Mouse (Mus musculus) liver, adult 2 months (tissue): ENCODE results near the gene Olfr1417. TPM values are rescaled to one million over a fixed set of nuclear protein-coding genes. Genes with fewer than 3 reads are reported as not detected.

ENCODE experiments used
- DNase-seq: peaks from one replicate; pipeline ENCODE4 v3.0.0-alpha.2; 2011; ENCODE audit warnings: low read depth, low spot score; ENCODE audit errors: extremely low read depth
- H3K27ac ChIP-seq: fragments of 200-500 bp; replicated peaks from 2 replicates; pipeline ENCODE4 v1.5.1; 2012; ENCODE audit warnings: low read depth, mild to moderate bottlenecking, control low read depth, inconsistent platforms, low read length; ENCODE audit not compliant: insufficient read depth
- H3K27me3 ChIP-seq: fragments of 200-500 bp; 2 replicates; pipeline ENCODE4 v1.6.1; 2012; ENCODE audit warnings: mild to moderate bottlenecking, moderate library complexity, low read length, inconsistent platforms; ENCODE audit not compliant: control insufficient read depth, insufficient read depth
- H3K36me3 ChIP-seq: fragments of 200-500 bp; 2 replicates; pipeline ENCODE4 v1.6.1; 2012; ENCODE audit warnings: low read length, inconsistent platforms; ENCODE audit not compliant: control insufficient read depth, insufficient read depth
- H3K4me1 ChIP-seq: fragments of 200-500 bp; 2 replicates; pipeline ENCODE4 v1.6.1; 2011; ENCODE audit warnings: low read length; ENCODE audit not compliant: control insufficient read depth, insufficient read depth
- H3K4me3 ChIP-seq: fragments of 200-500 bp; 2 replicates; pipeline ENCODE4 v1.5.1; 2011; ENCODE audit warnings: low read depth, mild to moderate bottlenecking, control low read depth, low read length, moderate library complexity; ENCODE audit not compliant: insufficient read depth
- H3K79me2 ChIP-seq: fragments of 200-500 bp; 2 replicates; pipeline ENCODE4 v1.6.1; 2012; ENCODE audit warnings: inconsistent platforms, mild to moderate bottlenecking, low read length, moderate library complexity; ENCODE audit not compliant: control insufficient read depth, insufficient read depth
- H3K9ac ChIP-seq: fragments of 200-500 bp; 2 replicates; pipeline ENCODE4 v1.6.1; 2012; ENCODE audit warnings: low read depth, mild to moderate bottlenecking, control low read depth, inconsistent platforms, low read length
- CTCF ChIP-seq: fragments of 200-500 bp; IDR thresholded peaks from 2 replicates; pipeline ENCODE4 v1.5.1; 2011; ENCODE audit warnings: low read depth, low read length, control low read depth
- POLR2A ChIP-seq: fragments of 200-500 bp; IDR thresholded peaks from 2 replicates; pipeline ENCODE4 v1.6.1; 2011; ENCODE audit warnings: low read length, control low read depth; ENCODE audit not compliant: insufficient read depth; ENCODE audit errors: extremely low read depth
- WGBS: fragments of 180-500 bp; shearing (Covaris S2); methylation state at CpG from one replicate; pipeline ENCODE4 v1.1.7; 2018; 5-methylcytosine and 5-hydroxymethylcytosine counted together
- polyA plus RNA-seq: library from polyadenylated mRNA; depleted of rRNA; stranded (reverse); fragments of >200 nt; gene quantifications from 2 replicates; pipeline ENCODE4 v1.2.3, GENCODE M21; 2012
- total RNA-seq: library from RNA; depleted of rRNA; stranded (reverse); fragments of >200 nt; gene quantifications from 2 replicates; pipeline ENCODE4 v1.2.3, GENCODE M21; 2014

The Olfr1417 gene
- total and polyA plus RNA-seq, 2 experiments: not detected

DNA sequence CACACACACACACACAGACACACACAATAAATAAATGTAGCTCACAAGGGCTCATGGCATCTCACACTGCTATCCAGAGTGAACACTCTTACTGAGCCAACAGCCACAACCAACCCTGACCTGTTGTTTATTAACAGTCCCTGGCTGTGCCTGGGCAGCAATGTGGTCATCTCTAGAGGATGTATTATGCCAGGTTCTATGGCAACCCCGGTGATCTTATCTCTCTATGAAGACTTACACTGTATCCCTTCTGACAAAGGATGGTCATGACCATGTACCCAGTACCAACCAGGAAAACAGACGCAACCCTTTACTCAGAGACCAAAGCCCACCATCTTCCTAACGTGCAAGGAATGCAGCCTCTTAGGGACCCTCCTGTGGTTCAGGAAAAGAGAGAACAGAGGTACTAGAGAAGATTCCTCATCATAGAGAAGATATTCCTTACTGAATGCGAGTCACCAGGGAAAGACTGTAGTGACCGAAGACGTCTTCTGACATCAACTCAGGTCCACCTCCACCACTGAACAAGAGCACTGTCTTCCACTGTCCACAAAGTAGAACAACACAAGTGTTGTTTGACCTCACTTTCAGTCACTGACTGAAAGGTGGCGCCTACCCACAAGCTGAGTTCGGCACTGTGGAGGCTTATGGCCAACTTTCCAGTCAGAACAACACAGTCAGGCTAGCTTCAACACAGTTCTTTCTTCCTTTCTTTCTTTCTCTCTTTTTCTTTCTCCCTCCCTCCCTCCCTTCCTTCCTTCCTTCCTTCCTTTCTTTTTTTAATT, 38.3 kb downstream of the Olfr1417 start:
- H3K4me1 ChIP-seq: no peaks in the 10 kb centered on the region; the same call in 1 of the 2 replicates
- DNase-seq: no peak
- H3K9ac ChIP-seq: no peak overlapping the region
- H3K4me3 ChIP-seq: no peak overlapping the region
- H3K27me3 ChIP-seq: no peaks in the 10 kb centered on the region
- WGBS: 69% methylated on average over 8 of the region's 8 CpGs
- no peaks in the 10 kb centered on the region; the same call in 1 of the 2 replicates for H3K36me3 ChIP-seq
- H3K27ac ChIP-seq: no peak overlapping the region
- H3K79me2 ChIP-seq: no peaks in the 10 kb centered on the region
- no peak for TF ChIP-seq CTCF

DNA sequence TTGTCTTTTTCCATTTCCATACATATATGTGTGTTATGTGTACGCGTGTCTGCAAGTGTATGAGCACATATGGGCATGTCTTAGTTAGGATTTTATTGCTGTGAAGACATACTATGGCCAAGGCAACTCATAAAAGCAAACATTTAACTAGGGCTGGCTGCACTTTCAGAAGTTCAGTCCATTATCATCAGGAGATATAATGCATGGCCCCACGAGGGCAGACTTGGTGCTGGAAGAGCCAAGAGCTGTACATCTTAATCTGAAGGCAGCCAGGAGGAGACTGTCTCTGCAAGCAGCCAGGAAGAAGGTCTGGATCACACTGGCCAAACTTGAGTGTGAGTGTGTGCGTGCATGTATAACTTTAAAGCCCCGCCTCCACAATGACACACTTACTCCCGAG, 44.6 kb downstream of the Olfr1417 start:
- Histone ChIP-seq H3K27me3 (no peaks in the 10 kb centered on the region), H3K27ac (no peak overlapping the region), H3K36me3 (no peaks in the 10 kb centered on the region), H3K4me3 (no peak overlapping the region), H3K79me2 (no peaks in the 10 kb centered on the region), H3K4me1 (no peaks in the 10 kb centered on the region), H3K9ac (no peak overlapping the region)
- WGBS: 78% methylated on average over 6 of the region's 6 CpGs
- no peak for DNase-seq
- TF ChIP-seq POLR2A (no peak), CTCF (no peak)

DNA sequence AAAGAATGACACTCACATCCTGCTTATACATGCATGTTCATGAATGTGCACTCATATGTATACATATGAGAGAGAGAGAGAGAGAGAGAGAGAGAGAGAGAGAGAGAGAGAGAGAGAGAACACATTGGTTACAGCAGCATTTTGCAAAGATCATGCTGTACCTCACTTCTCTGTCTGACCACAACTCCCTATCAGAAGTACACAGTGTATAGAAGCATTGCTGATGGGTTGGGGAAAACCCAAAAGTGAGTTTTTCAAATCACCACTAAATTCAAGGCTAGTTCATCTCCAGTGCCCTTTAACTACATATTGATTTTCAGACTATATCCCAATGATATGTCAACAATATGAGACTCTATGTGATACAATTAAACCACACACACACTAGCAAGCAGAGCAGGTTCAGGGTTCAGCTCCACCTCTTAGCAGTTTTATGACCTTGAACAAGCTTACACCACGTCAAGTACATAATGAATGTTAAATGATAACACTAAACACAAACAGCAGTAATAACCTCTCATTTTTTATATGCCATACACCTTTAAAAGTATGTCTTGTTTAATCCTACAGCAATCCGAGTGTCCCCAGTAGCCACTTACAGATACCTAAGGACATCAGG, 45.2 kb downstream of the Olfr1417 start:
- Histone ChIP-seq H3K4me1 (no peaks in the 10 kb centered on the region), H3K4me3 (no peak overlapping the region), H3K27me3 (no peaks in the 10 kb centered on the region), H3K9ac (no peak overlapping the region), H3K36me3 (no peaks in the 10 kb centered on the region), H3K79me2 (no peaks in the 10 kb centered on the region), H3K27ac (no peak overlapping the region)
- WGBS: 77% methylated on average over 2 of the region's 2 CpGs
- TF ChIP-seq CTCF (no peak), POLR2A (no peak)
- no peak for DNase-seq

DNA sequence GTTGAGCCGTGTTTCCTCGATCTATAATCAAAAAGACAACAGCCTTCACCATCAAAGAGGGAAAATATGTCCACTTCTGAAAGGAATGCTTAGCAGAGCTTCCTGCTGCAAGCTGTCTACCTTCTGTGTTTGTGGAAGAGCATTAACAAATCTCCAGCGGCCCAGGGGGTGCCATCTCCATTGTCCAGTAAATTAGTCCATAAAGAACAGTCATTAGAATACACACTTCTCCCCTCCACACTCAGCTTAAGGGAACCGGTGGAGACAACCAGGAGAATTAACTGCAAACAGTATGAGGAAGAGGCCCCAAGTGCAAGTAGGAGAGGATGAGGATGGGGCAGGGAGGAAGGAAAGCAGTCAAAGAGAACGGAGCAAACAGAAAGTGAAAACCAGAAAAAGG, 47.2 kb downstream of the Olfr1417 start:
- Histone ChIP-seq H3K4me1 (no peaks in the 10 kb centered on the region), H3K36me3 (no peaks in the 10 kb centered on the region), H3K79me2 (no peaks in the 10 kb centered on the region), H3K27me3 (no peaks in the 10 kb centered on the region), H3K27ac (no peak overlapping the region), H3K9ac (no peak overlapping the region), H3K4me3 (no peak overlapping the region)
- no peak for TF ChIP-seq POLR2A
- no peak for TF ChIP-seq CTCF
- 74% methylated on average over 5 of the region's 5 CpGs for WGBS
- no peak for DNase-seq

DNA sequence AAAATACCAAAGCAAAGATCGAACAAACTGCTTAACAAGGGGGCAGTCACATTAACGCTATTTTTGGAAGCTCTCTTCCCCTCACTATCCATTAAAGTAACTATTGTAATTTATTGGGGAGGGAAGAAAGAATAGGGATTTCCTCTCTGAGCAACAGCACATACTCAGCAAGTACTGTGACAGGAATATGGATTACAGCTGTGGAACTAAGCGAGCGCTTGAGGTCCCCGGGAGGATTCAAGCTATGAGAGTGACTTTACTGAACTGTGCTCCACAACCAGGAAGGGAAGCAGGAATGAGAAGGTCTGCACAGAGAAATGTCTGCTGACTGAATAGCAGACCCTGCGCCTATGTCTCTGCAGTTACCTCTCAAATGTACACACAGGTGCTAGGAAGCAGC, 50.1 kb downstream of the Olfr1417 start:
- Histone ChIP-seq H3K4me1 (no peaks in the 10 kb centered on the region), H3K27me3 (no peaks in the 10 kb centered on the region), H3K4me3 (no peak overlapping the region), H3K27ac (no peak overlapping the region), H3K36me3 (no peaks in the 10 kb centered on the region), H3K9ac (no peak overlapping the region), H3K79me2 (no peaks in the 10 kb centered on the region)
- WGBS: 84% methylated on average over 6 of the region's 6 CpGs
- DNase-seq: no peak
- no peak for TF ChIP-seq POLR2A
- no peak for TF ChIP-seq CTCF

DNA sequence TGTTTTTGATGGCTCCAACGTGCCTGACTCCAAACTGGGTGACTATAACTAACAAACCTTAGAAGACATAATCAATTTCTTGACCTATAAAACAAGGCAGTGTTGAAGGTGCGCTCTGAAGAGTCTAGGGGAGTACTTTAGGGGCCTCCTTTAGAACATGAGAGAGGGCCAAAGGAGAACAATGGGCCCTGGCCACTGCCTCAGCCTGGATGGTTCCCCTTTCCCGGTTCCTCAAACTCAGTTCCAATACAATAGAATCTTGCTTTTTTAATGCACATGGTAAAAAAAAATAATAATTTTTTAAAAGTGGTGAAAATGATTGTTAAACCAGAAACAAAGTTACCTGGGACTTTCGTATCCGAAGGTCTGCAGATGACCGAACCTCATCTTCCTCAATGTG, 51.2 kb downstream of the Olfr1417 start:
- no peak overlapping the region for H3K4me3 ChIP-seq
- no peaks in the 10 kb centered on the region for H3K79me2 ChIP-seq
- H3K9ac ChIP-seq: no peak overlapping the region
- no peak overlapping the region for H3K27ac ChIP-seq
- no peak for DNase-seq
- H3K36me3 ChIP-seq: no peaks in the 10 kb centered on the region
- TF ChIP-seq POLR2A: no peak
- TF ChIP-seq CTCF: no peak
- no peaks in the 10 kb centered on the region for H3K27me3 ChIP-seq
- no peaks in the 10 kb centered on the region for H3K4me1 ChIP-seq
- 88% methylated on average over 6 of the region's 6 CpGs for WGBS
